Mouse (Mus musculus) midbrain, embryonic 14.5 days (tissue): ENCODE results near the gene Arhgap9. TPM values are rescaled to one million over a fixed set of nuclear protein-coding genes. Genes with fewer than 3 reads are reported as not detected.

Experiments
- ATAC-seq: fragments of 200-750 bp; cut with Nextera tagmentation; 2 replicates; pipeline ENCODE4 v1.8.0; 2017; ENCODE audit warnings: moderate number of reproducible peaks, moderate library complexity; ENCODE audit not compliant: low FRiP score, low TSS enrichment
- DNase-seq: peaks from one replicate; pipeline ENCODE4 v3.0.0-alpha.2; 2015
- H3K27ac ChIP-seq: fragments of 300-500 bp; sonication (generic); replicated peaks from 2 replicates; pipeline ENCODE4 v1.5.1; 2014; ENCODE audit warnings: mild to moderate bottlenecking, low read depth, low read length, moderate library complexity
- H3K27me3 ChIP-seq: fragments of 300-500 bp; sonication (generic); 2 replicates; pipeline ENCODE4 v1.6.1; 2014; ENCODE audit warnings: low read length, control low read depth, mixed read lengths; ENCODE audit not compliant: control insufficient read depth, insufficient read depth
- H3K36me3 ChIP-seq: fragments of 300-500 bp; sonication (generic); 2 replicates; pipeline ENCODE4 v1.6.1; 2014; ENCODE audit warnings: low read length, control low read depth; ENCODE audit not compliant: control insufficient read depth, insufficient read depth
- H3K4me1 ChIP-seq: fragments of 300-500 bp; sonication (generic); 2 replicates; pipeline ENCODE4 v1.6.1; 2014; ENCODE audit warnings: mild to moderate bottlenecking, antibody characterized with exemption, low read length, control low read depth; ENCODE audit not compliant: control insufficient read depth, insufficient read depth
- H3K4me2 ChIP-seq: fragments of 300-500 bp; sonication (generic); 2 replicates; pipeline ENCODE4 v1.6.1; 2014; ENCODE audit warnings: mild to moderate bottlenecking, low read length, moderate library complexity
- H3K4me3 ChIP-seq: fragments of 300-500 bp; sonication (generic); replicated peaks from 2 replicates; pipeline ENCODE4 v1.5.1; 2014; ENCODE audit warnings: low read depth, low read length
- H3K9ac ChIP-seq: fragments of 300-500 bp; sonication (generic); replicated peaks from 2 replicates; pipeline ENCODE4 v1.6.1; 2014; ENCODE audit warnings: mild to moderate bottlenecking, low read length, moderate library complexity
- H3K9me3 ChIP-seq: fragments of 300-500 bp; sonication (generic); 2 replicates; pipeline ENCODE4 v1.6.1; 2016; ENCODE audit warnings: low read length, control low read depth, mixed read lengths; ENCODE audit not compliant: control insufficient read depth
- WGBS: fragments of 180-500 bp; shearing (Covaris S2); extraction: QIAGEN DNeasy Blood & Tissue Kit; methylation state at CpG from one replicate; pipeline ENCODE4 v1.1.7; 2014; 5-methylcytosine and 5-hydroxymethylcytosine counted together
- polyA plus RNA-seq: library from polyadenylated mRNA; unstranded; fragments of >200 nt; fragmentation: Nextera tagmentation; extraction: Ambion mirVana; gene quantifications from 2 replicates; pipeline ENCODE4 v1.2.1, GENCODE M21; 2014

The Arhgap9 gene
- polyA plus RNA-seq, 1 experiment from 2014 or later: 1.1 TPM

DNA sequence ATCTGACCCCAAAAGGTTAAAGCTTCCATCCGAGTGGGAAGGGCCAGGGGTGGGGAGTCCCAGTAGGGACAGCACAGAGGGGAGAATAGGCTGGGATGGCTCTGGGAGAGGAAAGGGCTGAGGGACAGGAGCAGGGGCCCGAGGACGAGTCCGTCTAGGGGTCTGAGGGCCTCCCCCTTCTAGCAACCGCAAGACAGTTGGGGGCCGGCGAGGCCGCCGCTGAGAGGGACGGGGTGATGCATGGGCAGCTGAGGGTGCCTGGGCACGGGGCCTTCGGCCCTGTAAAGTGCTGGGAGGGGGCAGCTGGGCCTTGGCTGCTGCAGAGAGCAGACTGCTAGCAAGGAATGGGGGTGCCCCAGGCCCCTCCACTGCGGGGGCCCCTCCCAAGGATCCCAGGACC is 36.1 kb upstream of the Arhgap9 start:
- peaks cover 33% of the 10 kb centered on the region for H3K4me1 ChIP-seq
- no peak overlapping the region for H3K4me2 ChIP-seq

DNA sequence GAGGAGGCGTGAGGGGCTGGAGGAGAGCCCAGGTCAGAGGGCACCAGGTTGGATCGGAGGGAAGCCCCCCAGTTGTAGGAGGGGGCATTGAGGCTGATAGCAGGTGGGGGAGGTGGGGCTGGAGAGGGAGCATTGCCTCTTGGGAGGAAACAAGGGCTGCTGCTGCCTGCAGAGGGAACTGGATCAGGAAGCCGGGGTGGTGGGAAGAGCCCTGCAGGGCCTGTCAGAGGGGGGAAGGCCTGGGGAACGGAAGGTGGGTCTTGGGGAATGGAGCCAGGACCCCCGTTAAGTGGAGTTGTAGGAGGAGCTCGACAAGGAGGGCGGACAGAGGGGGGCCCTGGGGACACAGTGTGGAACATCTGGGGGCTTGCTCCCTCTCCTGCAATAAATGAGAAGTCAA is 35.6 kb upstream of the Arhgap9 start:
- Histone ChIP-seq H3K36me3 (peaks cover 58% of the 10 kb centered on the region), H3K4me1 (peaks cover 33% of the 10 kb centered on the region), H3K4me3 (0 out of 2 replicates have a peak overlapping the region, but pooled peaks have one; percentile 60), H3K4me2 (peak overlapping the region; percentile 61; the same call in 1 of the 2 replicates), H3K27ac (0 out of 2 replicates have a peak overlapping the region, but pooled peaks have one; percentile 2), H3K27me3 (no peaks in the 10 kb centered on the region), H3K9ac (no peak overlapping the region; the same call in 1 of the 2 replicates), H3K9me3 (no peaks in the 10 kb centered on the region)
- WGBS: 67% methylated on average over 7 of the region's 7 CpGs
- ATAC-seq: no peak
- DNase-seq: no peak

More for the DNA sequence above, 36.1 kb upstream of the Arhgap9 start:
- Histone ChIP-seq H3K36me3 (peaks cover 64% of the 10 kb centered on the region), H3K27me3 (no peaks in the 10 kb centered on the region), H3K4me3 (no peak overlapping the region), H3K9me3 (no peaks in the 10 kb centered on the region), H3K9ac (peak overlapping the region; percentile 12; the same call in 1 of the 2 replicates), H3K27ac (0 out of 2 replicates have a peak overlapping the region, but pooled peaks have one; percentile 2)
- ATAC-seq (no peak), DNase-seq (no peak)
- WGBS: 60% methylated on average over 13 of the region's 13 CpGs

DNA sequence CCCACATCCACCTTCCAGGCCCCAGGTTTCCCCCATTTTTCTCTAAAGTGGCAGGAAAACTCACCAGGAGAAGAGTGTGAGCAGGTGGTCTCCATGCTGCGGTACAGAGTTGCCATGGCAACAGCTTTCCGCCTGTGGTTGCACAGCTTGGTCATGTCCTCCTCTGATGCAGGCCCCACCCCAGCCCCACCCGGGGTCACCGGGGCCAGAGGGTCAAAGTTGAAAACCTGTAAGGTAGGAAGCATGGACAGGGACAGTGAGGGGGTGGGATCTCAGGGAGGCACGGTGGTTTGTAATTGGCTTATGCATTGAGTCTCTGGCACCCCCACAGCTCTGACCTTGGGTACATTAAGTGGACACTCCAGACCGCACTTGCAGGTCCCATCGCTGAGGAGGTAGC is 35.0 kb upstream of the Arhgap9 start:
- Histone ChIP-seq H3K4me1 (peaks cover 37% of the 10 kb centered on the region), H3K9me3 (no peaks in the 10 kb centered on the region), H3K4me2 (peak overlapping the region; percentile 61), H3K4me3 (peak overlapping the region; percentile 60), H3K36me3 (peaks cover 53% of the 10 kb centered on the region), H3K9ac (no peak overlapping the region; the same call in 1 of the 2 replicates), H3K27ac (no peak overlapping the region), H3K27me3 (no peaks in the 10 kb centered on the region)
- WGBS: 44% methylated on average over 7 of the region's 7 CpGs
- DNase-seq: peak; percentile 52
- ATAC-seq: no peak

DNA sequence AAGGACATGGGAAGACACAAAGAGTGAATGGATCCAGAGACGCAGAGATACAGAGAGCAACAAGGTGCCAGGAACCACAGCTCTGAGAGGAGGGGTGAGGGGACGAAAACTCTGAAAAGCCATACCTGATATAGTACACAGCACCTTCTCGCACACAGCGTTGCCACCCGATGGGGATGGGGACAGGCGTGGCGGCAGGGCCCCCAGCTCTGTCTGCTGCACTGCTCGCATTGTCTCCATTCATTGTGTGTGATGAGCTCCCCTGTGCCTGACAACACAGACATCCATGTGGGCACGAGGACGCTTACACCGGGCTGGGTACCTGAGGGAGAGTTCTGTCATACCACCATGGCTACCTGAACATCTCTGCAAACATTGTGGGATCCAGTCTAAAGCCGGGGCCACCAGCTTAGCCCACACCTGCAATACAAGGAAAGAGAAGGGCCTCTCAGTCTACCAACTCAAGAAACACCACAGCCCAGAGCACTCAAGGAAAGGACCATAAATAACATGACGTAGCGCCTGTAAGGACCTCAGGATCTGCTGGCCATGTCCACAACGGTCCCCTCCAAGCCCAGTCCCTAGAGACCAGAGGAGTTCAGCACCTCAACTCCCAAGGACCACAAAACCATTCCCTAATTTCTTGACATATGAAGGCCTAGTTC is 34.4 kb upstream of the Arhgap9 start:
- 71% methylated on average over 15 of the region's 15 CpGs for WGBS
- peaks cover 43% of the 10 kb centered on the region for H3K4me1 ChIP-seq
- peak overlapping the region; percentile 95; the same call in 1 of the 2 replicates for H3K27ac ChIP-seq
- H3K27me3 ChIP-seq: no peaks in the 10 kb centered on the region
- peaks cover 46% of the 10 kb centered on the region for H3K36me3 ChIP-seq
- no peak for DNase-seq
- peak overlapping the region; percentile 60 for H3K4me3 ChIP-seq
- H3K9me3 ChIP-seq: no peaks in the 10 kb centered on the region
- H3K4me2 ChIP-seq: peak overlapping the region; percentile 61
- peak overlapping the region; percentile 78 for H3K9ac ChIP-seq
- ATAC-seq: no peak

DNA sequence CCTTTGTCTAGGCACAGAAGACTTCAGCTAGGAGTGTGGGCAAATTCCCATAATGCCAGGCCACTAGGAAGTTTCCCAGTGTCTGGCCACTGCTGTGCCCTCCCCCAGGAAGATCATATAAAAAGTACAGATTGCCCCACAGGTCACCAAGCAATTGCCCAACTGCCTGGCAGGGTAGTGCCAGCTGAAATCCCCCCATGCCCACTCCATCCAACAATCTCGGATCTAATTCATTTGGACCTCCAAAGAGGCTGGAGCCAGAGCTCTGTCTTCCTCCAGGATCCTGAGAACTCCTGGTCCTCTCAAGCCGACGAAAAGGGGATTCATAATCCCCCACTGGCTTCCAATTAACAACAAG is 33.8 kb upstream of the Arhgap9 start:
- 0% methylated on average over 3 of the region's 3 CpGs for WGBS
- Histone ChIP-seq H3K4me3 (peak overlapping the region; percentile 60), H3K4me1 (peaks cover 43% of the 10 kb centered on the region), H3K36me3 (peaks cover 43% of the 10 kb centered on the region), H3K27me3 (no peaks in the 10 kb centered on the region), H3K9me3 (no peaks in the 10 kb centered on the region), H3K4me2 (peak overlapping the region; percentile 61), H3K9ac (peak overlapping the region; percentile 78), H3K27ac (peak overlapping the region; percentile 95)
- DNase-seq (no peak), ATAC-seq (no peak)

DNA sequence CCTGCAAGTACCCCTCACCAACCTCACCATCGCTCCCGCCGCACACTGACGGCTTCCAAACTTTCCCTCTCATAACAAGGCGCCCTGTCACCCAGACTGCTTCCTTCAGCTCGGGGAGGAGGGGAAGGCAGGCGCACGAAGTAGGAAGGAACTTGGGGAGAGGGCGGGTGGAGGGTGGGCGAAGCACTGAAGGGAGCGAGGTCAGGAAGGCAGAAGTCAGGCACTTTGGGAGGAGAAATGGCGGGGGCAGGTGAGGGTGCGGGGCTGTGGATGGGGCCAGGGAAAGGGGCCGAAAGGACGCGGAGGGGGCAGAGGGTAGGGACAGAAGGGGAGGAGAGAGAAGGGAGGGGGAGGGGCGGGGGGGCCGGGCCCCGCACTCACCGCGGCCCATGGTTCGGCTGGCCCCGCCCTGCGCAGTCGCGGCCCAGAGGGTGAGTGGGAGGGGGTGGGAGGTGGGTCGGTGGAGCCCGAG is 33.4 kb upstream of the Arhgap9 start:
- H3K4me1 ChIP-seq: peaks cover 43% of the 10 kb centered on the region
- peak; percentile 12; the same call in 1 of the 2 replicates for ATAC-seq
- peak overlapping the region; percentile 60 for H3K4me3 ChIP-seq
- WGBS: under 1% methylated on average over 27 of the region's 28 CpGs
- H3K9me3 ChIP-seq: no peaks in the 10 kb centered on the region
- DNase-seq: peak; percentile 66
- H3K4me2 ChIP-seq: peak overlapping the region; percentile 61
- no peaks in the 10 kb centered on the region for H3K27me3 ChIP-seq
- H3K9ac ChIP-seq: peak overlapping the region; percentile 78
- peak overlapping the region; percentile 95 for H3K27ac ChIP-seq
- H3K36me3 ChIP-seq: peaks cover 42% of the 10 kb centered on the region

DNA sequence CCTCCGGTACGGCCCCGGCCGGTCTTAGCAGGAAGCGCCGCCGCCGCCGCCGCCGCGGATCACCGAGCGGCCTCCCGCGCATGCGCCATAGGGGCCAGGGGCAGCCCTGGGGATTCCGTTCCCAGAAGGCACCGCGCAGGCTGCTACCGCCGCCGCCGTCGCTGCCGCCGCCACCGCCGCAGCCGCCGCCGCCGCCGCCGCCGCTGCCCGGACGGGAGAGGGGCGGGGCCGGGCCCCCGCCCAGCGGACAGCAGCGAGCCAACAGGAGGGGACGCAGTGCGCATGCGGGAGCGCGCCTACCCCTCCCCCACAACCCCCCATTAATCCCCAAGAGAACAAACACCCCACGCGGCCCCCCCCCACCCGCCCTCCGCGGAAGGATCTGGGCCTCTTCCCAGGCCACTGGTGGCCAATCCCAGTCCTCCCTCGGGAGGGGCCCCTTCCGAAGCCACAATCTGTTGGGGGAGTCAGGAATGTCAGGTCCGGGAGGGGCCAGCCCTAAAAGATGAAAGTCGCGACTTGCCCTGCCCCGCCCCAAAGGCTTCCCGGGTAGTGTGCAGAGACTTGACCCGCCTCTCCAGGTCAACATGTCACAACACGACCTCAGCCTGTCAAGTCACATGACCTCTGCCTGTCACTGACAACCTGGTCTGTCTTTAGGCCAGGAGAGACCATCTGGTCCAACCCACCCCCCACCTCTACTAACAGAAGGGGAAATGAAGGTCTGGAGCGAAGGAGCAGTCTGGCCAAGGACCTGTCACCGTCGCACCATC is 32.8 kb upstream of the Arhgap9 start, which contains the start of gene Mbd6:
Mbd6 (minus strand) TSS at position 219 of the 773 bp plus-strand sequence.
- Histone ChIP-seq H3K4me2 (peak within 1 kb of the TSS; percentile 61), H3K27me3 (no peaks in the 10 kb centered on the region), H3K27ac (peak within 1 kb of the TSS; percentile 95), H3K4me1 (peaks cover 43% of the 10 kb centered on the region), H3K4me3 (peak within 1 kb of the TSS; percentile 60), H3K9me3 (no peaks in the 10 kb centered on the region), H3K9ac (peak within 1 kb of the TSS; percentile 78), H3K36me3 (peaks cover 41% of the 10 kb centered on the region)
- DNase-seq (peak; percentile 93), ATAC-seq (peak; percentile 15)
- WGBS: under 1% methylated on average over 52 of the region's 65 CpGs

DNA sequence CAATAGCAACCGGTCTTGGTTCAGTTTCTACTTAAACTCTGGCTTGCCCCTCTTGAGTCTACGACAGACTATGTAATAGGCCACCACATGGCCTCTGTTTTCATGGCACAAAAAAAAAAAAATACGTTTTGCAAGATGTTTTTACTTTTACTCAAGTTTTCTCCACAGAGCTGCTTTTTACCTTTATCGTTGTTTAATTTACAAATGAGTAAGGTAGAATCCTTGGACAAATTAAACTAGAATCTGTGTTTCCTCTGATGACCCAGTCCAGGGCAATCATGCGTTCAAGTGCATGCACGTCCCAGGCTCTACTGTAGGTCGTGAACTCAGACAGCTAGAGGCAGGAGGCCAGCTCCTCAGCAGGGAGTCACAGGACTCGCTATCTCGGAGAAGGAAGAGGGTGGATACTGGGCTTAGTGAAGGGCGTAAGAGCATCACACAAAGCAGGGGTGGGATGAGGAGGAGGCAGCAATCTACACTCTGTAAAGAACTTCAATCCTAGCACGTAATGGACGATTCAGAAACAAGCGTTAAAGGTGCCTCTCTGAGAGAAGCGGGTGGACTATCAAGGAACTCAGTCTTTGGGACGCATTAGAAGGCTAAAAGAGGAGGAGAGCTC is 32.1 kb upstream of the Arhgap9 start:
- DNase-seq: peak; percentile 51
- peaks cover 43% of the 10 kb centered on the region for H3K4me1 ChIP-seq
- H3K27me3 ChIP-seq: no peaks in the 10 kb centered on the region
- H3K36me3 ChIP-seq: peaks cover 41% of the 10 kb centered on the region
- H3K9me3 ChIP-seq: no peaks in the 10 kb centered on the region
- no peak for ATAC-seq
- peak overlapping the region; percentile 95 for H3K27ac ChIP-seq
- peak overlapping the region; percentile 78 for H3K9ac ChIP-seq
- H3K4me2 ChIP-seq: peak overlapping the region; percentile 61
- WGBS: 3% methylated on average over 15 of the region's 15 CpGs
- peak overlapping the region; percentile 60 for H3K4me3 ChIP-seq
